Mouse (Mus musculus): Measurements from ENCODE around the gene Esp22. TPM values are rescaled to one million over a fixed set of nuclear protein-coding genes. Genes with fewer than 3 reads are reported as not detected.

Gene Esp22
- polyA plus RNA-seq (2015; fragmentation: Illumina TruSeq; extraction: RNeasy Lipid Tissue Mini Kit (QIAGEN cat#74804); ENCODE audit: insufficient read depth, low read depth, low replicate concordance), result not detected

DNA sequence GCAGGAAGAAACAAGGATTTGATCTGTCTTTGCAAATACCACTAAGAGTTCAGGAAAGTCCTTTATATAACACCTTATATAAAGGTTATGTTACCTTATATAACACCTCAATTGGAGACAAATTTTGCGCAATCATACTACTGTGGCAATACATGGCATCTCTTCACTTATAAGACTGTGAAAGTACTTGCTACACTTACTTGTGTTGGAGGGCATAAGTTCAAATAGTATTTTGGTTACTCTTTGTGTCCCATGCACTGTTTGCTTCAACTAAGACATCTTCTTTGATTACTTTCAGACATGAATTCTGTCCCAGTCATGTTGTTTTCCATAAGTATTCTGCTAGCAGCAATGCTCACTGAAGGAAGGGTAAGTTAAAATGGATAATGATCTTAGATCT lies at the start of gene Esp22:
TSS of gene Esp22 (plus strand) at position 301 of the 400 bp plus-strand sequence.

DNA sequence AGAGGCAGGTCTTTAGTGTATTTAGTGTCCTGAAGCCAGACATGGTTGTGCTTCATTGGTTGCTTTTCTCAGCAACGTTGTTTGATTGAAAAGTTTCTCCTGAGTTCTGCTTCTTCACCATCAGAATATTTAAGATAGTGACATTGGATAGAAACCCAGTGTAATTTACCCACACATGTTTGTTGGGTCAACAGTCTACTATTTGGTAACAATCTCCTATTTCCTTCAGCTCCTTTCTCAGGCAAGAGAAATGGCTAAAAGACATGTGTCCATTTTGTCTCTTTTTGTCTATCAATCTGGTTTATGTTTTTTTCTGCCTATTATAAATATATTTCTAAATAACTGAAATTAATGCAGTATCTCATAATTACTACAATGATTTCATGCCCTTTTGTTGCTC lies 18.2 kb upstream of the Esp22 start, which contains the start of gene Esp23:
TSS of gene Esp23 (minus strand) at position 101 of the 400 bp plus-strand sequence.

Other genes starting within 250 kb of the Esp22 start
- not detected for gene Esp24, start 58.6 kb upstream of the Esp22 start, polyA plus RNA-seq (2015; fragmentation: Illumina TruSeq; extraction: RNeasy Lipid Tissue Mini Kit (QIAGEN cat#74804); ENCODE audit: insufficient read depth, low read depth, low replicate concordance)
- not detected for gene Gm21903, start 52.0 kb upstream of the Esp22 start, polyA plus RNA-seq (2015; fragmentation: Illumina TruSeq; extraction: RNeasy Lipid Tissue Mini Kit (QIAGEN cat#74804); ENCODE audit: insufficient read depth, low read depth, low replicate concordance)
- gene Esp23, start 18.3 kb upstream of the Esp22 start, polyA plus RNA-seq (2015; fragmentation: Illumina TruSeq; extraction: RNeasy Lipid Tissue Mini Kit (QIAGEN cat#74804); ENCODE audit: insufficient read depth, low read depth, low replicate concordance), result not detected